Mouse (Mus musculus) embryonic fibroblast, embryonic 13.5 days (primary cell): ENCODE results near the gene Trpv4.

ENCODE experiments used
- CTCF ChIP-seq: IDR thresholded peaks from 2 replicates; pipeline ENCODE4 v1.5.1; 2011; ENCODE audit warnings: mild to moderate bottlenecking, control low read depth, low read length, moderate library complexity, borderline replicate concordance; ENCODE audit not compliant: insufficient read depth
- POLR2A ChIP-seq: IDR thresholded peaks from 2 replicates; pipeline ENCODE4 v1.6.1; 2011; ENCODE audit warnings: low read depth, mild to moderate bottlenecking, control low read depth, low read length, moderate library complexity

- TF ChIP-seq CTCF (no peak), POLR2A (no peak)
Observed at GRCm38 (mm10) chr5:114680676-114681285, 22.6 kb upstream of the Trpv4 start.
